Mouse (Mus musculus): ENCODE measurements at regions not wholly inside any gene's neighbourhood (a gene's known extent, or its start where the extent isn't known, plus 50 kb on each side); places are given as distances from the start of the nearest gene placed in this dataset.

GRCm38 (mm10) chr19:22074042-22074441, 64.8 kb upstream of the Trpm3 start:
- TF ChIP-seq CTCF (IDR thresholded peaks at IDR 0.05; ENCODE audit: low read depth) (no peak), EP300 (IDR thresholded peaks at IDR 0.05; ENCODE audit: low read depth) (no peak)

Data from liver, postnatal 0 days (tissue).